Mouse (Mus musculus) midbrain, embryonic 11.5 days (tissue): ENCODE measurements around the gene 1700028J19Rik. TPM values are rescaled to one million over a fixed set of nuclear protein-coding genes. Genes with fewer than 3 reads are reported as not detected.
A peak's percentile ranks its signal among the peaks of the same experiment; 100 is the strongest.
"Not testable (repeated sequence)": the region's sequence is repeated elsewhere in the genome, so short reads cannot be mapped to it uniquely, and the experiment has no call there.

Source experiments
- ATAC-seq: fragments of 200-750 bp; cut with Nextera tagmentation; 2 replicates; pipeline ENCODE4 v1.8.0; 2017; ENCODE audit warnings: moderate TSS enrichment, moderate library complexity; ENCODE audit not compliant: low FRiP score
- DNase-seq: peaks from one replicate; pipeline ENCODE4 v3.0.0; 2015; ENCODE audit warnings: low spot score; ENCODE audit errors: missing footprints
- H3K27ac ChIP-seq: fragments of 300-500 bp; sonication (generic); 2 replicates; pipeline ENCODE4 v1.5.1; 2014; ENCODE audit warnings: low read depth, low read length
- H3K27me3 ChIP-seq: fragments of 300-500 bp; sonication (generic); 2 replicates; pipeline ENCODE4 v1.6.1; 2014; ENCODE audit warnings: mild to moderate bottlenecking, low read length, moderate library complexity, mixed read lengths; ENCODE audit not compliant: control insufficient read depth, insufficient read depth
- H3K36me3 ChIP-seq: fragments of 300-500 bp; sonication (generic); 2 replicates; pipeline ENCODE4 v1.6.1; 2014; ENCODE audit warnings: mild to moderate bottlenecking, low read length, moderate library complexity, mixed read lengths; ENCODE audit not compliant: control insufficient read depth, insufficient read depth
- H3K4me1 ChIP-seq: fragments of 300-500 bp; sonication (generic); 2 replicates; pipeline ENCODE4 v1.6.1; 2014; ENCODE audit warnings: low read length; ENCODE audit not compliant: control insufficient read depth, insufficient read depth
- H3K4me2 ChIP-seq: fragments of 300-500 bp; sonication (generic); 2 replicates; pipeline ENCODE4 v1.6.1; 2014; ENCODE audit warnings: mild to moderate bottlenecking, moderate library complexity
- H3K4me3 ChIP-seq: fragments of 300-500 bp; sonication (generic); 2 replicates; pipeline ENCODE4 v1.5.1; 2014; ENCODE audit warnings: low read depth, low read length
- H3K9ac ChIP-seq: fragments of 300-500 bp; sonication (generic); 2 replicates; pipeline ENCODE4 v1.6.1; 2014; ENCODE audit warnings: low read length
- H3K9me3 ChIP-seq: fragments of 300-500 bp; sonication (generic); 2 replicates; pipeline ENCODE4 v1.6.1; 2016; ENCODE audit warnings: low read length; ENCODE audit not compliant: control insufficient read depth
- WGBS: fragments of 180-500 bp; shearing (Covaris S2); extraction: QIAGEN DNeasy Blood & Tissue Kit; methylation state at CpG from one replicate; pipeline ENCODE4 v1.1.7; 2014; 5-methylcytosine and 5-hydroxymethylcytosine counted together
- polyA plus RNA-seq: library from polyadenylated mRNA; unstranded; fragments of >200 nt; fragmentation: Nextera tagmentation; extraction: Ambion mirVana; gene quantifications from 2 replicates; pipeline ENCODE4 v1.2.1, GENCODE M21; 2014

1700028J19Rik gene
- polyA plus RNA-seq, 1 experiment from 2014 or later: 1.4 TPM

DNA sequence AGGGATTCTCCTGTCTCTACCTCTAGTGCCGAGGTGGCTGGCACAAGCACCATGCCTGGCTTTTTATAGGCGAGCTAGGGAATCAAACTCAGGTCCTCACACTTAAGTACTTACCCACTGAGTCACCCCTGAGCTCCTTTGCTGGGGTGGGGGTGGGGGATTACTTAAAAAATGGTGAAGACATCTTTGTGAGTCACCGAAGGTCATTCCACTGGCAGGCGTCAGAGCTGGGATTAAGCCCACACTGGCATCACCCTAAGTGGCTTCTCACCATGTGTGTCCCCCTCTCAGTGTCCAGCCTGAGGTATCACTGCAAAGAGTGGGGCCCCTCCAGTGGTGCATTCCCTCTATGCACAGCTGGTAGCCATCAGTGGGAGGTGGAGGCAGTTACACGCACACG lies 13.9 kb upstream of the 1700028J19Rik start:
- Histone ChIP-seq H3K27ac (no peak overlapping the region), H3K36me3 (no peaks in the 10 kb centered on the region), H3K27me3 (no peaks in the 10 kb centered on the region), H3K4me2 (no peak overlapping the region), H3K9ac (no peak overlapping the region), H3K9me3 (no peaks in the 10 kb centered on the region), H3K4me1 (peaks cover 4% of the 10 kb centered on the region), H3K4me3 (no peak overlapping the region)
- DNase-seq (no peak), ATAC-seq (no peak)
- WGBS: 74% methylated on average over 6 of the region's 6 CpGs

DNA sequence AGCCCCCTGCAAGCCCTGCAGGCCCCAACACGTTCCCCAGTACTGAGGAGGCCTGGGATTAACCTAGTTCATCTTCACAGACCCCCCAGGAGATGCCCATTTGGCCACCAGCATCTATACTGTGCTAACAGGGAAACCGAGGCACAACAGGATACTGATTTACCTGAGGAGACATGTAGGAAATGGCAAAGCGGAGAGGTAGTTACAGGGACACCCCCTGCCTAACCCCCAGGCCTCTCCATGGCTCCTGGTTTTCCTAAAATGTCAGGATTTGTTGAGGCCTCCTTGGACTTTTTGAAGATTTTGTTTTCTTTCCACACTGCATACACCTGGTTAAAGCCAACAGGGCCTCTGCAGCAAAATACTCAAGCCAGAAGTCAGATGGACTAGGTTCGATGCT lies 10.8 kb upstream of the 1700028J19Rik start, which contains the start of gene Acp4:
Gene Acp4, minus strand, starts transcription at position 101 of the 400 bp plus-strand sequence.
- ATAC-seq (no peak), DNase-seq (no peak)
- WGBS: 86% methylated on average over 4 of the region's 4 CpGs
- Histone ChIP-seq H3K9me3 (no peaks in the 10 kb centered on the region), H3K4me1 (no peaks in the 10 kb centered on the region), H3K27ac (no peak within 1 kb of the TSS), H3K36me3 (0 out of 2 replicates have a peak, but pooled peaks cover 6% of the 10 kb centered on the region), H3K4me3 (no peak within 1 kb of the TSS), H3K9ac (no peak within 1 kb of the TSS), H3K4me2 (no peak within 1 kb of the TSS), H3K27me3 (no peaks in the 10 kb centered on the region)

DNA sequence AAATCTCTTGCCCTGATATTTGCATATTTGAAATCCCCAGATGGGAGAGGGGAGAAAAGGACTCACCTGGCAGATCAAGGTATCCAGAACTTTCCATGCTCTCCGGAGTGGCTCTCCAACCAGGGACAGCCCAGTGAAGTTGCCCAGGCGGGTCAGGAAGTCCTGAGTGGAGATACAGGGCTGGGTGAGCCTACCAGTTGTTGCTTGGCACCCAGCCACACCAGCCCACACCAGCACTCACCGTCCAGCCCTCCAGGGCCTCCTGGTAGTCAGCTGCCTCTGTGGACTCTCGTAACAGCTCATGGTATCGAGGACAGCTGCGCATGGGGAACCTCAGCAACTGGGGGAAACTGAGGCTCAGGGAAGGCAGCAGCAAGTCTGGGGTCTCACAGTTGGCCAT lies 8.4 kb upstream of the 1700028J19Rik start:
- no peaks in the 10 kb centered on the region for H3K4me1 ChIP-seq
- no peak overlapping the region for H3K27ac ChIP-seq
- WGBS: 84% methylated on average over 6 of the region's 6 CpGs
- H3K4me2 ChIP-seq: no peak overlapping the region
- H3K4me3 ChIP-seq: no peak overlapping the region
- no peaks in the 10 kb centered on the region for H3K9me3 ChIP-seq
- no peaks in the 10 kb centered on the region for H3K27me3 ChIP-seq
- H3K9ac ChIP-seq: no peak overlapping the region
- ATAC-seq (no peak), DNase-seq (peak; percentile 59)
- peaks cover 16% of the 10 kb centered on the region; the same call in 1 of the 2 replicates for H3K36me3 ChIP-seq

DNA sequence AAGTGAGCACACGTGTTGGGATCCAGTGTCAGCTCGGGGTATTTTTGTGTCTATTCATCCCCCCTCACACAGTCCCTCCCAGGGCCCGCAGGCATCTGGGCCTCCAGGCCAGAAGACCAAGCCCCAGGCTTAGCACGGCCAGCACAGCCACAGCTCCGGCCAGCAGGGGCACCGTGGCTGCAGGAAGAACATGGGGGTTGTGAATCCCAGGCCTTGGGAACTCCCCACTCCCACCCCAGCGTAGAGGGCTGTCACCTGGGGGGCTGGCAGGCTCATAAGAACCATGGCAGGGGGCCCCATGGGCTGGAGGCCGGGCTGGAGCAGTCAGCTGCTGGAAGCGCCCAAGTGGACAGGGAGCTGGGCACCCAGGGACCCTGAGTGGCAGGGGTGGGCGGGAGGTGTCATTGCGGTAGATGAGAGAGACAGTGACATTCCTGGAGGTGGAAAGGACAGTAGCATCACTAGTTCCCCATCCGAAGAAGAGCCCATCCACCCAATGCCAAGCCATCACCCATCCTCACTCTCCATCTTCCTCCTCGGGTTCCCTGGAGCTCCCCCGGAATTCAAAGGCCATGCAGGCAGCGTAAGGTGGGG lies 6.6 kb upstream of the 1700028J19Rik start:
- H3K27me3 ChIP-seq: no peaks in the 10 kb centered on the region
- peaks cover 19% of the 10 kb centered on the region; the same call in 1 of the 2 replicates for H3K36me3 ChIP-seq
- WGBS: 73% methylated on average over 15 of the region's 15 CpGs
- no peaks in the 10 kb centered on the region; the same call in 1 of the 2 replicates for H3K4me1 ChIP-seq
- no peak overlapping the region for H3K4me2 ChIP-seq
- H3K27ac ChIP-seq: no peak overlapping the region
- no peaks in the 10 kb centered on the region for H3K9me3 ChIP-seq
- ATAC-seq (peak; percentile 18; the same call in 1 of the 2 replicates), DNase-seq (peak; percentile 82)
- no peak overlapping the region for H3K4me3 ChIP-seq
- H3K9ac ChIP-seq: no peak overlapping the region

DNA sequence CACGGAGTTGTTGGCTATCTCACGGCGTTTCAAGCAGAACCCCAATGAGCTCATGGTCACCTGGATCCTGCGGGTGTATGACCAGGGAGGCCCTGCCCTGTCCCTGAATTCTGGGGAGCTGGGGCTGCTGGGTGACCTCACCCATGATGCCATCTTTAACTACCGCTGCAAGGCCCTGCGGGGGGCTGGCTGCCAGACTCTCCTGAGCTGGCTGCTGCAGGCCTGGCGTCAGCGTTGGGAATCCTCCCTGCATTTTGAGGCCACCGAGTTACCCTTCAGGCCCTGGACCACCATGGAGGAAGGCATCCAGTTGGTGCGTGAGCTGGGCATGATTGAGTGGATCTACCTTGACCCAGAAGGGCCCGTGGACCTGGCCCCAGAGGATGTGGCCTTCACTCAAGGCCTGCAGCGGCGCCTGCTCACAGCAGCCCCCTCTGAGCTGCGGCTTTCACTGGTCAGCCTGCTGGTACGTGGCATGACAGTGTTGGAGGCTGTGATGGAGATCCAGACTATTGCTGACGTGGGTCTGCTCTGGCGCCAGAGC lies 4.3 kb upstream of the 1700028J19Rik start:
- H3K4me2 ChIP-seq, H3K27me3 ChIP-seq, ATAC-seq, H3K9me3 ChIP-seq, H3K4me1 ChIP-seq, H3K4me3 ChIP-seq, H3K27ac ChIP-seq, H3K9ac ChIP-seq: not testable (repeated sequence)
- peaks cover 19% of the 10 kb centered on the region; the same call in 1 of the 2 replicates for H3K36me3 ChIP-seq
- 88% methylated on average over 17 of the region's 17 CpGs for WGBS
- peak; percentile 19 for DNase-seq

DNA sequence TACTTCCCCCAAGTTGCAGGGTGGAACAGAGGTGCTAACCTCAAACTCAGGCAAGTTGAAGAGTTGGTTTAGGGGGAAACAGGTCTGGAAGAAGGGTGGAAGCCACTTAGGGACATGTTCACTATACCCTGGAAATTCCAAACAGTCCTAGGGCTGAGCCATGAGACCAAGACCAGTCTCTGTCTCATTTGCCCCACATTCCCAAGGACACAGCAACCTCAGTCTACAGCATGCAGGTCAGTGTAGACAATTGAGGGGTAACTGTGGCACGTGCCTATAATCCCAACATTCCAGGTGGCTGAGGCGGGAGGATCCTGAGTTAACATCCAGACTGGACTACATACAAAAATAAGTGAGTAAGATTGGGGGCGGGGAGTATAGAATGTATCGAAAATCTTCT lies 2.8 kb upstream of the 1700028J19Rik start:
- Histone ChIP-seq H3K4me1 (peaks cover 11% of the 10 kb centered on the region; the same call in 1 of the 2 replicates), H3K27me3 (no peaks in the 10 kb centered on the region), H3K4me3 (no peak overlapping the region), H3K9me3 (no peaks in the 10 kb centered on the region), H3K9ac (no peak overlapping the region), H3K27ac (no peak overlapping the region), H3K4me2 (no peak overlapping the region), H3K36me3 (peaks cover 19% of the 10 kb centered on the region; the same call in 1 of the 2 replicates)
- no peak for ATAC-seq
- WGBS: 93% methylated on average over 4 of the region's 4 CpGs
- DNase-seq: peak; percentile 64

DNA sequence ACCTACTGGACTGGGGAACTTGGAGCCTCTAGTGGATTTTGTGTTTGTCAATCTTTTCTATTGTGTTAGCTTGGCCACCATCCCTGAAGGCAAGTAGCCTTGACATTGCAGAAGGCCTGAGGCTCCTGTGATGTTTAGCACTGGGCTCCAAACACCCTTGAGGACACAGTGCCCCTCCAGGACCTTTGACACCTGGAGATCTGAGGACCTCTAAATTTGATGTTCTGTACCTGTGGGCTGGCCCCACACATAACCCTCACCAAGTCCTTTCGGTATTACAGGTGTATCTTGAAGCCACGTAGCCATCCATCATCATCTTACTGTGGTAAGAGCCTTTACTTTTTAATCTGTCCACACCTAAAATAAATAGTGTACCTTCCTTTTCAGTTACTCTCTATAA lies 1.5 kb upstream of the 1700028J19Rik start:
- Histone ChIP-seq H3K36me3 (peaks cover 18% of the 10 kb centered on the region; the same call in 1 of the 2 replicates), H3K9ac (peak overlapping the region; percentile 95), H3K27me3 (no peaks in the 10 kb centered on the region), H3K27ac (no peak overlapping the region), H3K4me2 (peak overlapping the region; percentile 57), H3K4me1 (peaks cover 11% of the 10 kb centered on the region; the same call in 1 of the 2 replicates), H3K9me3 (no peaks in the 10 kb centered on the region), H3K4me3 (peak overlapping the region; percentile 91)
- no peak for ATAC-seq
- peak; percentile 82 for DNase-seq
- 91% methylated on average over 2 of the region's 2 CpGs for whole genome bisulfite sequencing

DNA sequence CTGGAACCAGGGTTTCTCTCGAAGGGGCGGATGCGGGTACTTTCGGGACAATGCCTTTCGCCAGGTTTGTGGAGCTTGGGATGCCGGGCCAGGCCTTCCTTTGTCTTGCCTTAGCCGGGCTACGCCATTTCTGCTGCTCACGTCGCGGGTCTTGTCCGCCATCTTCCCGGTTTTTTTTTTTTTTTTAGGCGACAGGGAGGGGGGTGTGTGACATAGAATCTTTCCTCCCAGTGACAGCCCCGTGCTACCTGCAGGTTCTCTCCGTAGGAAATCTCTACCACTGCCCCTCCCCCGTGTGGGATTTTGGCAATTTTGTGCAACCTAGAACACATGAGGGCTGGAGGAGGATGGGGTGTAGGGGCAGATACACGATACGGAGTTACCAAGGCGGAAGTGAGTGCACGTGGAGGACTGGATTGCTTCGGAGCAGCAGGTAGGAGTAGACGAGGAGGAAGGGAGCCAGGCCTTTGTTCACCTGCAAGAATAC lies 532 bp upstream of the 1700028J19Rik start:
- Histone ChIP-seq H3K9me3 (no peaks in the 10 kb centered on the region), H3K27ac (peak overlapping the region; percentile 77), H3K9ac (peak overlapping the region; percentile 95), H3K36me3 (peaks cover 12% of the 10 kb centered on the region; the same call in 1 of the 2 replicates), H3K4me2 (peak overlapping the region; percentile 57), H3K27me3 (no peaks in the 10 kb centered on the region), H3K4me3 (peak overlapping the region; percentile 91), H3K4me1 (peaks cover 11% of the 10 kb centered on the region; the same call in 1 of the 2 replicates)
- WGBS: under 1% methylated on average over 23 of the region's 23 CpGs
- ATAC-seq (peak; percentile 27), DNase-seq (peak; percentile 96)

DNA sequence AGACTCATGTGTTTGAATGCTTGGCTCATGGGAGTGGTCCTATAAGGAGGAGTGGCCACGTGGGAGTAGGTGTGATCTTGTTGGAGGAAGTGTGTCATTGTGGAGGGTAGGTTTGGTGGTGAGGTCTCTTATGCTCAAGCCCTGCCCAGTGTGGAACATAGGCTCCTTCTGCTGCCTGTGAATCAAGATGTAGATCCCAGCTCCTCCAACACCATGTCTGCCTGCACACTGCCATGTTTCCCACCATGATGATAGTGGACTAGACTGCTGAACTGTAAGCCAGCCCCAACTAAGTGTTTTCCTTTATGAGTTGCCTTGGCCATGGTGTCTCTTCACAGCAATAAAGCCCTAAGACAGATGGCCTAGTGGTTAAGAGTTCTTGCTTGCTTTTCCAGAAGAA lies 2.4 kb downstream of the 1700028J19Rik start:
- Histone ChIP-seq H3K4me1 (peaks cover 11% of the 10 kb centered on the region; the same call in 1 of the 2 replicates), H3K36me3 (no peaks in the 10 kb centered on the region), H3K27ac (no peak overlapping the region), H3K9me3 (no peaks in the 10 kb centered on the region), H3K27me3 (no peaks in the 10 kb centered on the region), H3K4me2 (no peak overlapping the region), H3K9ac (no peak overlapping the region), H3K4me3 (no peak overlapping the region)
- 29% methylated on average over 1 of the region's 1 CpGs for WGBS
- ATAC-seq (no peak), DNase-seq (peak; percentile 76)
